Mouse (Mus musculus) C2C12 (cell line): ENCODE measurements at regions not wholly inside any gene's neighbourhood (a gene's known extent, or its start where the extent isn't known, plus 50 kb on each side); places are given as distances from the start of the nearest gene placed in this dataset.

Experiments
- CEBPB ChIP-seq: IDR thresholded peaks from one replicate; pipeline ENCODE4 v1.6.1; 2011; ENCODE audit warnings: low read depth, mild to moderate bottlenecking, control low read depth, moderate library complexity
- CTCF ChIP-seq: IDR thresholded peaks from one replicate; pipeline ENCODE4 v1.5.1; 2011; ENCODE audit not compliant: control insufficient read depth, insufficient read depth, insufficient read length
- MAX ChIP-seq: IDR thresholded peaks from one replicate; pipeline ENCODE4 v1.6.1; 2011; ENCODE audit warnings: mild to moderate bottlenecking, control low read depth
- MYOG ChIP-seq: IDR thresholded peaks from one replicate; pipeline ENCODE4 v1.6.1; 2011; ENCODE audit not compliant: control insufficient read depth, insufficient read length; ENCODE audit errors: extremely low read depth
- USF1 ChIP-seq: IDR thresholded peaks from one replicate; pipeline ENCODE4 v1.6.1; 2011; ENCODE audit warnings: low read depth, mild to moderate bottlenecking, control low read depth, moderate library complexity

DNA sequence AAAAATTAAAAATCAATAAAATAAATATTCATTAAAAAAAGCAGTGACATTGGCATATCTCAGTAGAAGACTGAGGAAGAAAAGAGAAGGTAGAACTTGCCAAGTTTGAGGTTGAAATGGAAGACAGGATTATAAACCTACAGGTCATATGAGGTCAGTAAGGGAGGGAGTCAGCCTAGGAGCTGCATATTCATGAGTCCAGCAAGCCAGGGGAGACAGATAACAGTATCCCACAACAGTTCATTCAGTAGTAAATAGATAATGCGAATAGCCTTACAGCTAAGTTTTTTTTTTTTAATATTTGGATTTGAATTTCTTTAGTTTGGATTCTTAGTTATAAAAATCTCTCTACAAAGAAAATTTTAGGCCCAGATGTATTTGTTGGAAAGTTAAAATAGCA, 542.8 kb upstream of the Fam160b2 start:
- TF ChIP-seq CTCF (no peak), USF1 (no peak), MAX (no peak), CEBPB (no peak), MYOG (no peak)
